Mouse (Mus musculus): ENCODE data around the gene Whrn.

Gene Whrn

DNA sequence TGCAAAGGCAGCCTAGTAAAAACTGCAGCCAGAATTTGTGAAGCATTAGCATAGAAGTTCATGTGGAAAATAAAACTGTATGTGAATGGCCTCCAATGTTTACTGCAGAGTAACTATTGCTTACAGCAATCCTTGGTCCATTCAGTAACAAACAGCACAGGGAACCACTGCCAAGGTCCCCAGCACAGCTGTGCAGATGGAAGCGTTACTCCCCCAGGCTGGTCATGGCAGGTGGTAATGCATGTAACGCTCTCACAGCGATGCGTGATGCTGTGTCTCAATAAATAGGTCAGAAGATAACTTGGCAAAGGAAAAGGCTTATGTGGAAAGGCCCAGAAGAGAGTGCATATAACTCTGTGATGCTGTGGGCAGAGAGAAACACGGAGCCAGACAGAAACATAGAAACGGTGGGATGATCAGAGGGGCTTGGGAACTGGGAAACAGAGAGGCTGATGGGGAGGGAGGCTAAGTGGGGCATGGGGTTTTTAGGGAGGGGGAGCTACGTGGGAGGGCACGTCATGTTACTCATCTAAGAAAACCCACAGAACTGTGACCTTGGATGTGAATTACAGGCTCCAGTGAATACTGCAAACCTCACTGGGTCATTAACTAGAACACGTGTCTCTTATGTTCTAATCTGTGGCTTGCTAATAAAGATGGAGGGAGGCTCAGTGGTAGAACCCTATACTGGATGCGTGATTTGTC lies 51.3 kb downstream of the Whrn start:
- DNase-seq (ENCODE audit: low read depth, low spot score) = no peak

- DNase-seq (ENCODE audit: low read depth, low spot score) = no peak
Measured at GRCm38 (mm10) chr4:63443101-63443500, 52.7 kb downstream of the Whrn start.

DNA sequence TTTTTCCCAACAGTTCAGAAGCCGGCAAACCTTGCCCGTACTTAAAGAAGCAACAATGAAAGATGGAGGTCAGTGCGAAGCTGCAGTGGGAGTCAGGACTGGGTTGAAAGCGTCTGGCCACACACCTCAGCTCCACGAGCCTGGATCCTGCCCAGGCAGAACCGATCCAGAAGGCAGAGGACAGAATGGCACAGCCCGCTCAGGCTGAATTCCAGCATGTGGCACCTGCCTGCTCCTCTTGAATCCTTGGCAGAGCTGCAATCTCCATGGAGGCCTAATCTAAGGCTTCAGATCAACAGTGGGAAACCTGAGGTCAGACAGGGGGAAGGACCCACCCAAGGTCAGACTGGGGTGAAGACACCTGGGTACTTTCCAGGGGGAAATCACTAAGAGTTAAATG lies 54.2 kb downstream of the Whrn start:
- DNase-seq (ENCODE audit: low read depth, low spot score) = no peak

- DNase-seq (ENCODE audit: low read depth, low spot score) = no peak
Measured at GRCm38 (mm10) chr4:63440262-63440661, 55.5 kb downstream of the Whrn start.

DNA sequence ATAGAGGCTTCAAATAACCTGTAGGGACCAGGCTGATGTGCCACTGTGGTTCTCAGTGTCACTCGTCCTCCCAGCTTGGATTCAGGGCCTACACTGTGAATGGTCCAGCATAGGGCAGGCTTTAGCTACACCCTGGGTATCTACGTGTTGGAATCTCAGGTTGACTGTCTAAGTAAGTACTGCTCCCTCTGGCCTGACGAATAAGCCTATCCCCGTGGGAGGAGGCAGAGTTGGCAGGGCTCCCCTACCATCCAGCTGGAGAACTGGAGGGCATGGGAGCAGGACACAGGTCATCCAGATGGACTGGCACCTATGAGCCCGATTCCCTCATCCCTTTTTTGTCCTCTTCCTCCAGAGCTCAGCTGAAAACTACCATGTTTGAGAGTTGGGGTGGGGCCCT lies 57.8 kb downstream of the Whrn start:
- DNase-seq (ENCODE audit: low read depth, low spot score) = no peak

GRCm38 (mm10) chr4:63437119-63437815 lies 58.5 kb downstream of the Whrn start:
- no peak for DNase-seq (ENCODE audit: low read depth, low spot score)

DNA sequence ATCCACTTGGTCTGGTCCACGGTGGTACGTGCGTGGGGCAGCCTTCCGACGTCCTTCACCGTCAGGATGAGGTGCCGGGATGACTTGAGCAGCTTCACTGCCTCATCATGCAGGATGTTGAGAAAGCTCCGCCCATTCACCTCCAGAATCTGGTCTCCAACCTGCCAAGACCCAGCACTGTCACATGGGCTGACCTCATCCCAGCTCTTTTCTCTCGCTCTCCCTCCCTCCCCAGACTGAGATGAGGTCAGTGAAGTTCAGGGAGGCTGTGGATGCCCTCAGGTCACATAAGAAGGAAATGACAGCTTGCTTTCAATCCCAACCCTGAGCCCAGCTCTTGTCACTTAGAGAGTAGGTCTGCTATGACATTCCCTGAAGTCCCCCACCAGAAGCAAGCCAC lies 60.4 kb downstream of the Whrn start:
- DNase-seq (ENCODE audit: low read depth, low spot score) = no peak

DNA sequence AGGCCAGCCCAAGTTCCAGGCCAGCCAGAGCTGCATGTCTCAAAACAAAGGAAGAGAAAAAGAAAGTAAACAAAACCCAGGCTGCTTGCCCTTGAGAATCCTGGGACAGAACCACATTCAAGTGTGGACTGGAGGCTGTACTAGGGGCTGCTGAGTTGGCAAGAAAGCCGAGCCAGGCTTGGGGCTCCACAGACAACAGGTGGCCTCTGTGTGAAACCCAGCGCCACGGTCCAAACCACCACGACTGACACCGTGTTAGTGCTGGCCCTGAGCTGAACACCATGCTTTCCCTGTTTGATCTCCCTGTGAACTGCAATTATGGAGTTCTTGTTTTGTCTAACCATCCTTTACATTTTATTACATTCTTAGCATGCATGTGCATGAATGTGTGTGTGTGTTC lies 64.7 kb downstream of the Whrn start:
- no peak for DNase-seq (ENCODE audit: low read depth, low spot score)

- no peak for DNase-seq (ENCODE audit: low read depth, low spot score)
Measured at GRCm38 (mm10) chr4:63430357-63430756, 65.4 kb downstream of the Whrn start.

DNA sequence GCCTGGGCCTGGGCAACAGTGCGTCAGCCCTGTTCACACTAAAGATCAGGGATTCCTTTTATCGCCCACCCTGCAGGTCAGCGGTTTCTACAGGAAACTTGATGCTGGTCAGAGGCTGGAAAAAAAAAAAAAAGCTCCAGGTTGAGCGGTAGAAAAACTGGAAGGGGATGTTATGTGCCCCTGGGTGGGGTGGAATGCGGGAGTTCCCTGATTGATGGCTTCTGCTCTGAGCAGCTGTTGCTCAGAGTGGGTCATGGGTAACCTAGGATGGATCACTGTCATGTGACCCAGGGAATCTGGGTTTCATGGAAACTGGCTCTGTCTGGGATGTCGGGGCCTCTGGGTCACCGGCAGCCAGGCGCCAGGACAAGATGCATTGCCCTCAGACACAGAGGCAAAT lies 69.5 kb downstream of the Whrn start:
- DNase-seq (ENCODE audit: low read depth, low spot score) = no peak

- no peak for DNase-seq (ENCODE audit: low read depth, low spot score)
Measured at GRCm38 (mm10) chr4:63423811-63424210, 72.0 kb downstream of the Whrn start.

GRCm38 (mm10) chr4:63423231-63423630 lies 72.6 kb downstream of the Whrn start:
- DNase-seq (ENCODE audit: low read depth, low spot score) = no peak

DNA sequence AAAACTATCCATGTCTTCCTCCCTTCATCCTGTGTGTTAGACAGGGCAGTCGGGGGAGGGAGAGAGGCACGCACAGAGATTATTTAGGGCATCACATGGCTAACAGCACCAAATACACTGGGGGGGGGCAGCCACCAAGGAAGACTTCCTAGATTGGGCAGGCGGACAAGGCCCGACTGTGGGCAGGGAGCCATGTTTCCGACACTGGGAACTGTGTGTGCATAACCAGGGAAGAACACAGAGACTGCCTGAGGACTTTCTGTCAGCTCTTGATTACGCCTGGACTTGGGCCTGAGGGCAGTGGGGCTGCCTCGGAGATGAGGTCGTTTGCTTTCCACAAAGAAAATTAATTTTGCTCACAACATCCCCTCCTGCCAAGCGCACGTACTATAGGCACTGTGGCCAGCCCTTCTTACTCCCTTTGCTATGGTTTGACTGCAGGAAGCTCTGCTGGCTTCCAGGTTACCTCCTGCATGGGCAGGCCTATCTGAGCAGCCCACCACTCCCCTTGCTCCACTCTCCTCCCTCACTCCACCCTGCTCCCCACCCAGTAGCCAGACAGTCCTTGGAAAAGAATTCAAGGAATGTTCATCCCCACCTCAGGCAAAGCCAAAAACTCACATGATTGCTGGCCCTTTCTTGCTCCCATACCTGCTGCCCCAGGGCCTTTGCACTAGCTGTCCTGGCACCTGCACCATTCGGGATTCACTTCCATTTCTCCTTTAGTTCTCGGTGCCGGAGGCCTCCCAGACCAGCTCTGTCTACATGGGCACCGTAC lies 75.5 kb downstream of the Whrn start:
- DNase-seq (ENCODE audit: low read depth, low spot score) = no peak

DNA sequence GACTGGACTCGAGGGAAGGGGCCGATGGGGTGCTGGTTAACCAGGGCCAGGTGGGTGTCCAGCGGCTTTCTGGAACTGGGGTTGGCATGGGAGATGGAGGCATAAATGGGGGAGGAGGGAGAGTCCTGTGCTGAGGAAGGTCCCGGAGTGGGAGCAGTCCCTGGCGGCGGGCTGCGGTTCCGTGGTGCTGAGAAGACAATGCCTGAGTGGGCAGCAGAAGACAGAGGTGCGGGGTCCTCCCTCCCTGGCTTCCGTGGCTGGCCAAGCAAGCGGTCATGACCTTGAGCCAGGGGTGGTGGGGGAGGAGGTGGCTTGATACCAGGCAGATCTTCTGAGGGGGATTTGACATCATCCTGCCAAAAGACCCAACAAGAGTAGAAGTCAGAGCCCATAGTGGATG lies 77.5 kb downstream of the Whrn start:
- no peak for DNase-seq (ENCODE audit: low read depth, low spot score)

DNA sequence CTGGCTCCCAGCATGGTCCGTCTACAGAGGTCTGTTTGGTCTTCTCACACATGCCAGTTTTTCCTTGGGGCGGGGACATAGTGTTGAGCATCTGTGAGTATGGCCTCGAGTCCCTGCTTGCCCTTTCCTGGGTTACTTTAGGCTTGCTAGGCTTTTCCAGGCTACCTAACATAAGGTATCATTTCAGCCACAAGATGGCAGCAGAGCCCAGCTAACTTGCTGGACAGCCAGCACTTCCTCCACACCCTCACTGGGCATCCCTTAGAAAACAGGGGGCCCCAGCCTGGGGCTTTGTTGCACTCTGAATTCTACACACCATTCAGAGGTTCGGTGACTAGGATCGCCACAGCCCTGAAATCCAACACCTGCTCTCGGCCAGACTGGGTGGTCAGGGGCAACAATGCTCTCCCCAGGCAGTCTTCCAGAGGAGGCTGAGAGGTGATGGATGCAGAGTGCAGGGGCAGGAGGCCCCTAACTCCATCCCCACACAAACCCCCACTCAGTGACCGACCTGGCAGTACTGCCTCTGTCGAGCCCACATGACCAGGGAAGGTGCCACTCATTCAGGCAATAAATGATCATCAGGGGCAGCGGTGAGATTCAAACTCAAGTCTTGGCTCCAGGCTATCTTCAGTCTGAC lies 78.4 kb downstream of the Whrn start:
- DNase-seq (ENCODE audit: low read depth, low spot score) = no peak

DNA sequence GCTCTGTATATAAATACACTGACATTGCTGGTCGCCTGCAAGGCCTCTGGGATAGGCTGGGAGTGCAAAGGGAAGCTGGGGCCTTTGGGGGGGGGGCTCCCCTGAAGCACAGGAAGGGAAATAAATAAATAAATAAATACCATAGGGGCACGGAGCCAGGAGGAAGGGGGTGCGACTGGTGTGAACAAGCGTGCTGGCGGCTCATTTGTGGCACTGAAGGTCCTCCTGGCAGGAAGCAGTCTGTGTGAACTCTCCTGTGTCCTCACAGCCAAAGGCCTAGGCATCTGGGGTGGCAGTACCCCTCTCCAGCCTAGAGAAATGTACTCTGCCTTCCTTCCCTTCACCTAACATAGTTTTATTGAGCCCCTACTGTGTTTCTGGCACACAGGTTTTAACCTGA lies 80.8 kb downstream of the Whrn start:
- no peak for DNase-seq (ENCODE audit: low read depth, low spot score)

- DNase-seq (ENCODE audit: low read depth, low spot score) = no peak
Measured at GRCm38 (mm10) chr4:63411222-63411621, 84.6 kb downstream of the Whrn start.

DNA sequence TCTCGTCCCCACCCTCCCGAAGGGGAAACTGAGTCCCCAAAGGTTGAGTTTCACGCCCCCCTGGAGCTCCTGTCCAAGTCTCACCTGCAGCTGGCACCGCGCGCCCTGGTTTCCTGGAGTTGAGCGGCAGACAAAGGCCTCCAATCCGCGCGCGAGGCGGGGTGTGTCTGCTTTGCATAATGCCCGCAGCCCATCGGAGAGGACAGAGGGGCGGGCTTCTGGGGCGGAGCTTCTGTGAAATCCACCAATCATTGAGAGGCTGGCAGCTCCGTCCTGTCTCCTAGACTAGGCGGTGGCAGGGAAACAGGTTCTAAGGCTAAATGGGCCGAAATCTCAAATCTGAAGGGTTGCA lies 85.2 kb downstream of the Whrn start:
- DNase-seq (ENCODE audit: low read depth, low spot score) = peak; percentile 86

DNA sequence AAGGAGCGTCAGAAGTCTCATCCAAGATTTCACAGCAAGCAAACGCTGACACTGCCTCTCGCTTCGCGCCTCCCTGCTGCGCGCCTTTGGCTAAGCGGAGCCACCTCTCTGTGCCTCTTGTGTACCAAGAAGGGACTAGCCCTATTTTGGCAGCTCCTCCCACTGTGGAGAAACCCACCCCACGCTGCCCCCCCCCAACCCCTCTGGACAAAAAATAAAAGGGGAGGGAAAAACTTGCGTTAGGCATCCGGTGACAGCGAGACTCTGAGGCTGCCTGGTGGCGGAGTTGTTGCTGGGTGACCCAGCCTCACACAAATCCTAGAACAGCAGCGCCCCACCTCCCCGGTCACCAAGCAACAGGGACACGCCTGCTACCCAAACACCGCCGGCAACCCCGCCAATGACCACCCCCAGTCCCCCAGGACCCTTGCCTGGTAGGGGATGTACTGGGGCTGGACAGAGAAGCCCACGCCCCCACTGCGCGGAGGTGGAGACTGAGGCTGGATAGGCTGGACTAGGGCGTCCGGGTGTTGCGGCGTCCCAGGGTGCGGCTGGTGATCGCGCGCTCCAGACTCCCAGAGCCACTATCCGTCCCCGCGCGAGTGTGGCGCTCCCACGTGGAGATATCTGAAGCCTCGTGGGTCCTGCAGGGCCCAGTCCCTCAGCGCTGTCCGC lies 85.7 kb downstream of the Whrn start:
- no peak for DNase-seq (ENCODE audit: low read depth, low spot score)

DNA sequence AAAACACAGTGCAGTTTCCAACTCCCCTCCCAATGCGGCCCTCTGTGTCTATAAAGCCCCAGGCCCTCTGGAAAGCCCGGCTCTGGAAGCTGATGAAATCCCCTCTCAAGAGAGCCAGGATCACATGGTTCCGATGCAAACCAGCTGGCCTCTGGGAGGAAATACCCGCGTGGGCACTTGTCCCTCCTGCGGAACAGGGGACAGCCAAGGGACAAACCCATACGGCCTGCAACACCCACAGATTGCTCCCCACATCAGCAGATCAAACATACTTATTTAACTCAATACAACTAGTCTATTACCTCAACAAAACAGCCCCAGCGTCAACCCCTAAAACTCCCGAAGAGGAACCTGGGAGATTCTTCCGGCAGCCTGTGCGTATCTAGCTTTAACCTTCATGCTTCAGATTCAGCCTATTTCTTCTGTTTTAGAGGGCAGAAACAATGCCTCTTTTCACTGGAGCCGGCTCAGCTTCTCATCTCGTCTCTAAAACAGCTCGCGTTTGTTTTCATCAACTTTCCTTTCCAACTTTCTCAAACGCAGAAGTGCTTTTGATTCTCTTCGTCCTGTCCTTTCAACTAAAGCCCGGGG lies 86.4 kb downstream of the Whrn start:
- no peak for DNase-seq (ENCODE audit: low read depth, low spot score)

DNA sequence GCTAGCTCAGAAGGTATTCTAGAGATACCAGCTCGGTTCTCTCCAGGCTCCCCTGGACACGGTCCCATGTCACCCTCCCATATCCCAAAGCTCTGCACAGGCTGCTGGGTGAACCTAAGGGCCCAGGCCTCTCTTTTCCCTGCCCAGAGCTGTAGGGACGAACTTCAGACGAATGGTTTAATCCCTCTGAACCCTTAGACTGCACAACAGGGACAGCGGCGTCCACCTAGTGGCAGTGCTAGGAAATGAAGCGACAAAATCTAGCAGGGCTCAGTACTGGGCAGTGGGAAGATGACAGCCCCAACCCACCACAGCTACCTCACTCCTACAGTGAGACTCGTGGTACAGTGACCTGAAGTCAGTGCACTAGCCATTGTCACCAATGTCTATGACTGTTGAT lies 87.1 kb downstream of the Whrn start:
- DNase-seq (ENCODE audit: low read depth, low spot score) = no peak

Data from brain, embryonic 18.5 days (tissue).